In the genomic region with DNA sequence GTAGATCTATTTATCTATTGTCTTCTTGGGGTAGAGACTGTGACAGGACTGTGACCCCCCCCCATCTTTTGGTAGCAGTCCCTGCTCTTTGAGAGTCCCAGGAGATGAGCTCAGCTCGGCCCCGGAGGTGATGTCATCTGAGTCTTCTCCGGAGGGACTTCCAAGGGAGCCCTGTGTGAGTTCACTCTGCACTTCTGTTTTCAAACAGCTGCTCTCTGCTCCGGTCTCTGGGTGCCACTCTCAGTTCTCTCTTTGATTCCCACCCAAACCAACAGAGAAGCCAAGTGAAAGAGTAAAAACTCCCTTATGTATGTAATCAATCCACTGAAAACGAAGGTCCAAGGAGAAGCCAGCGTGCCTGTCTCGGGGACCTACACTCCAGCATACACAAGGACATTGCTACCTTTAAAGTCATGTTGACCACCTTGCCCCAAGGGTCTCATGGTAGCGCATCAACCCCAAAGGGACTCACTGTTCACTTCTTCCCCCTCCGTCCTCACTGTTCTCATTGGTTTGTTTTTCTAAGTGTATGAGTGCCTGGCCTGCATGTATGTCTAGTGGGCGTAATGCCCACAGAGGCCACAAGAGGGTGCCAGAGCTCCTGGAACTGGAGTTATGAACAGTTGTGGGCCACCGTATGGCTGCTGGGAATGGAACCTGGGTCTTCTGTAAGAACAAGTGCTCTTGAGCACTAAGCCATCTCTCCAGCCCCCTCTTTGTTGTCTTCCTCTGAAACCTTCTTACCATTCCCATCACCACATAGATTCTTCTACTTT, we compare ENCODE assay signal across 8 mouse cellular contexts. TPM values are rescaled to one million over a fixed set of nuclear protein-coding genes. Genes with fewer than 3 reads are reported as not detected.
DNase-seq lines count a peak whose midpoint lies in the region; ATAC-seq and TF ChIP-seq lines count a peak whose summit lies in the region.

No protein-coding gene starts in this region.

- no peak overlapping the region for H3K9ac ChIP-seq in midbrain, embryonic 11.5 days (ENCODE audit: low read length)
- no peak overlapping the region for H3K9ac ChIP-seq in midbrain, embryonic 13.5 days (replicated peaks)
- H3K9ac ChIP-seq in liver, postnatal 0 days (replicated peaks), result no peak overlapping the region

- 80% methylated on average over 11 of the region's 11 CpGs for WGBS in midbrain, embryonic 11.5 days
- WGBS in midbrain, embryonic 13.5 days, result 81% methylated on average over 11 of the region's 11 CpGs
- 66% methylated on average over 11 of the region's 11 CpGs for WGBS in liver, postnatal 0 days (ENCODE audit: insufficient replicate concordance)
- WGBS in small intestine, adult 2 months, result 80% methylated on average over 11 of the region's 11 CpGs

- peak; percentile 87 for TF ChIP-seq CTCF in liver, postnatal 0 days (IDR thresholded peaks at IDR 0.05; ENCODE audit: low read depth)
- peak; percentile 80; the same call in 1 of the 2 replicates for TF ChIP-seq CTCF in small intestine, adult 2 months (IDR thresholded peaks at IDR 0.05; ENCODE audit: extremely low read depth, insufficient read length, insufficient replicate concordance, low read depth, low read length)

- 0 out of 2 replicates have a peak, but pooled peaks cover 2% of the 10 kb centered on the region for H3K4me1 ChIP-seq in midbrain, embryonic 11.5 days (ENCODE audit: control insufficient read depth, insufficient read depth, low read length)
- peaks cover 6% of the 10 kb centered on the region; the same call in 1 of the 2 replicates for H3K4me1 ChIP-seq in midbrain, embryonic 13.5 days (replicated peaks)
- H3K4me1 ChIP-seq in liver, postnatal 0 days (ENCODE audit: insufficient read depth), result peaks cover 6% of the 10 kb centered on the region; the same call in 1 of the 2 replicates
- peaks cover 8% of the 10 kb centered on the region for H3K4me1 ChIP-seq in small intestine, adult 2 months (ENCODE audit: control insufficient read depth, insufficient read depth, insufficient read length, low read length)

- H3K9me3 ChIP-seq in midbrain, embryonic 11.5 days (ENCODE audit: control insufficient read depth, low read length), result no peaks in the 10 kb centered on the region; the same call in 1 of the 2 replicates
- peaks cover 6% of the 10 kb centered on the region; the same call in 1 of the 2 replicates for H3K9me3 ChIP-seq in midbrain, embryonic 13.5 days
- no peaks in the 10 kb centered on the region for H3K9me3 ChIP-seq in liver, postnatal 0 days (ENCODE audit: low read length)

- no peak overlapping the region for H3K4me3 ChIP-seq in midbrain, embryonic 11.5 days (ENCODE audit: low read depth, low read length)
- H3K4me3 ChIP-seq in midbrain, embryonic 13.5 days (replicated peaks), result no peak overlapping the region
- no peak overlapping the region for H3K4me3 ChIP-seq in liver, postnatal 0 days (ENCODE audit: low read depth, low read length)
- H3K4me3 ChIP-seq in small intestine, adult 2 months (ENCODE audit: low read depth, low read length), result no peak overlapping the region

- no peak overlapping the region for H3K4me2 ChIP-seq in midbrain, embryonic 11.5 days
- no peak overlapping the region for H3K4me2 ChIP-seq in midbrain, embryonic 13.5 days (replicated peaks)
- H3K4me2 ChIP-seq in liver, postnatal 0 days (ENCODE audit: low read depth, low read length), result no peak overlapping the region

- DNase-seq in cerebellum, postnatal 25 days, result peak; percentile 35 to 61
- DNase-seq in cerebellum, adult 11 months, result no peak
- peak; percentile 96 for DNase-seq in midbrain, embryonic 11.5 days (ENCODE audit: low spot score, missing footprints)
- peak; percentile 65 for DNase-seq in embryo, embryonic 10.5 days (ENCODE audit: low spot score)
- peak; percentile 74 for DNase-seq in liver, postnatal 0 days
- DNase-seq in frontal cortex, postnatal 25 days (ENCODE audit: low spot score in 2 of 2), result no peak

- no peaks in the 10 kb centered on the region for H3K36me3 ChIP-seq in midbrain, embryonic 11.5 days (ENCODE audit: control insufficient read depth, insufficient read depth, low read length)
- no peaks in the 10 kb centered on the region for H3K36me3 ChIP-seq in midbrain, embryonic 13.5 days
- H3K36me3 ChIP-seq in liver, postnatal 0 days (replicated peaks; ENCODE audit: insufficient read depth, low read length), result no peaks in the 10 kb centered on the region
- no peaks in the 10 kb centered on the region for H3K36me3 ChIP-seq in small intestine, adult 2 months (ENCODE audit: control insufficient read depth, insufficient read depth, low read length)

- no peak overlapping the region for H3K27ac ChIP-seq in midbrain, embryonic 11.5 days (ENCODE audit: low read depth, low read length)
- no peak overlapping the region for H3K27ac ChIP-seq in midbrain, embryonic 13.5 days
- peak overlapping the region; percentile 48; the same call in 1 of the 2 replicates for H3K27ac ChIP-seq in liver, postnatal 0 days (ENCODE audit: low read depth)
- peak overlapping the region; percentile 23; the same call in 1 of the 2 replicates for H3K27ac ChIP-seq in small intestine, adult 2 months (ENCODE audit: insufficient read depth, low read depth, low read length)

- ATAC-seq in midbrain, embryonic 11.5 days (ENCODE audit: low FRiP score), result no peak
- ATAC-seq in midbrain, embryonic 13.5 days, result no peak
- 0 out of 2 replicates have a peak, but pooled peaks have one; percentile 32 for ATAC-seq in liver, postnatal 0 days

- no peak for TF ChIP-seq EP300 in liver, postnatal 0 days (IDR thresholded peaks at IDR 0.05; ENCODE audit: low read depth)

- H3K27me3 ChIP-seq in midbrain, embryonic 11.5 days (ENCODE audit: control insufficient read depth, insufficient read depth, low read length), result no peaks in the 10 kb centered on the region
- no peaks in the 10 kb centered on the region for H3K27me3 ChIP-seq in midbrain, embryonic 13.5 days
- H3K27me3 ChIP-seq in liver, postnatal 0 days (ENCODE audit: insufficient read depth, low read length), result no peaks in the 10 kb centered on the region
- H3K27me3 ChIP-seq in small intestine, adult 2 months (ENCODE audit: control insufficient read depth, insufficient read depth, low read length), result no peaks in the 10 kb centered on the region

- TF ChIP-seq POLR2A in small intestine, adult 2 months (IDR thresholded peaks at IDR 0.05; ENCODE audit: low read depth, low read length), result no peak

RNA-seq across cellular contexts. Expression of gene Tmprss13, which starts 19.5 kb away (rescaled TPM):
- polyA plus RNA-seq in midbrain, embryonic 11.5 days (2014; fragmentation: Nextera tagmentation; extraction: Ambion mirVana), result not detected in 2 replicates
- polyA plus RNA-seq in midbrain, embryonic 13.5 days (2015; fragmentation: Nextera tagmentation; extraction: Ambion mirVana), result not detected in 2 replicates
- not detected in 2 replicates for polyA plus RNA-seq in liver, postnatal 0 days (2015; fragmentation: Nextera tagmentation; extraction: Ambion mirVana)
- polyA plus RNA-seq in small intestine, adult 2 months (2012; rRNA removed), result 0.04 and 0.14 TPM in 2 replicates

RNA-seq across cellular contexts. Expression of gene Il10ra, which starts 30.5 kb away (rescaled TPM):
- 0.79 and 1.3 TPM in 2 replicates for polyA plus RNA-seq in midbrain, embryonic 11.5 days (2014; fragmentation: Nextera tagmentation; extraction: Ambion mirVana)
- 0.45 and 0.62 TPM in 2 replicates for polyA plus RNA-seq in midbrain, embryonic 13.5 days (2015; fragmentation: Nextera tagmentation; extraction: Ambion mirVana)
- polyA plus RNA-seq in liver, postnatal 0 days (2015; fragmentation: Nextera tagmentation; extraction: Ambion mirVana), result 2.4 and 2.7 TPM in 2 replicates
- polyA plus RNA-seq in small intestine, adult 2 months (2012; rRNA removed), result 2.9 and 3.3 TPM in 2 replicates

Comparison
In these comparisons a context has a peak if more than half of its experiments do, and no peak if none do; other contexts are left out.
1. DNase-seq: peak in cerebellum, postnatal 25 days (2 of 2), midbrain, embryonic 11.5 days (single experiment), embryo, embryonic 10.5 days (single experiment) and liver, postnatal 0 days (single experiment); none in cerebellum, adult 11 months (single experiment) and frontal cortex, postnatal 25 days (0 of 2).
2. H3K27ac ChIP-seq: peak in liver, postnatal 0 days (single experiment) and small intestine, adult 2 months (single experiment); none in midbrain, embryonic 11.5 days (single experiment) and midbrain, embryonic 13.5 days (single experiment).